Mouse (Mus musculus): Measurements from ENCODE around the gene Trnt1. TPM values are rescaled to one million over a fixed set of nuclear protein-coding genes. Genes with fewer than 3 reads are reported as not detected.

Trnt1 gene
- total RNA-seq, 2 experiments from 2014 or later = 19.9 to 20.6 TPM

DNA sequence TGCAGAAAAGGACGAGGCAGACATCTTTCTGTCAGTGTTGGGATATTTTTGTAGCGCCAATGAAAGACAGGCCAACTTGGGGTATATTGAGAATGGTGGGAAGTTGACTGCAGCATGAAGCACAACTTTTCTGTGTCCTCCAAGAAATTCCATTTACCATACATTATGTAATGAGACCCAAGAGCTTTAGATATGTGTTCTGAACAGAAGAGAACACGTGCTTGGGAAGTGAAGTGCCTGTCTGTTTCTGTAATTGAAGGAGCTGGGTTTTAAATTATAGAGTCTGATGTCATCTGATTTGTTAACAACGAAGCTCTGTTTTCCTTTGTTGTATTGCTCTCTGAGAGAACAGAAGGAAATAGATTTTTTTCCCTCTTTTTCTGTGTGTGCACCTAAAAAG lies 1.1 kb downstream of the Trnt1 start:
- DNase-seq = no peak

DNA sequence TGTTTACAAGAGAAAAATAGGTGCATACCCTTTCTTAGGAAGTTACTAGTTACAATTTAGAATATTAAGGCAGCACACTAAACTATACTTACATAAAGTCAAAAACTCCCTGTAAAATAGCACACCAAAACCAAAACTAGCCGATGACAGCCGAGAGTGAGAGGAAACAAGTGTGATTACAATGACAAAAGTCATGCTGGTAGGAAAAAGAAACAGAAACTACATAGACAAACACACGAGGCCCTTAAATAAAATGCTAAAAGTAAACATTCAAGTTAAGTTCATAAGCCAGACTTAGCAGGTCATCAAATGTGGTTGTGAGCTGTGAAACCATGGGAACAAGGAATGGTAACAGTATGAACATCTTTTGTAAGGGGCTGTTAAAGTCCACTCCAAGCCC lies 18.2 kb downstream of the Trnt1 start:
- DNase-seq = no peak

DNA sequence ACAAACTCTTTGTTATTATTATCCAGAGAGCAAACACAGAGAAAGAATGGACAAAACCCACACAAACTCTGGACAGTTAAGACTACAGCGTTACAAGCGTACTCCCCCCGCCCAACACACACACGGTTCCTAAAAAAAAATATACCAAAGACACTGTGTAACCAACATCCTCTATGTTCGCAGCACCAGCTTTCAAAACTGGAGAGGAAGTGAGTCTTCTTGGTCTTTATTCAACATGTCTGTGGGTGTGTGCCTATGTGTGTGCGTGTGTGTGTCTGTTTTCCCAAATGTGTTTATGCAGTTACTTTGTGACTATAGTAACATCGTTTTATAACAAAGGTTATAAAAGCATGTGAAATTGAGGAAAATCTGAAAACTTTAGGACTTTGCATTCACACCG lies 22.5 kb downstream of the Trnt1 start:
- no peak for DNase-seq

DNA sequence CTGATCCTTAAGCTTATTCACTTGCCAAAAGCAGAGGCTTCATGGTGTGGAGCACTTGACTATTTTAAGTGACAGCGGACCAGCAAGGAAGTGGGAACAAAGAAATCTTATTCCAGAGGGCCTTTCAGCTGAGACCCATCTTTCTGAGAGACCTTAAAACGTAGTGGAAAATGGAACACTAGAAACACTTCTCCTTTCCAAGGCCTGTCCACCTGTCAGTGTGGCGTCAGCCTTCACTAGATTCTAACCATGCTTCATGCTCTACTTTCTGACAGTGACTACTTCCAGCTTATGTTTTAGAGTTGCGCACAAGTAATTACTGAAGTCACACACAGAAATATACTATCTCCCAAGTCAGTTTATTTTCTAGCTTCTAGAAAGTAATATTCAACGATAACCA lies 23.6 kb downstream of the Trnt1 start:
- no peak for DNase-seq

DNA sequence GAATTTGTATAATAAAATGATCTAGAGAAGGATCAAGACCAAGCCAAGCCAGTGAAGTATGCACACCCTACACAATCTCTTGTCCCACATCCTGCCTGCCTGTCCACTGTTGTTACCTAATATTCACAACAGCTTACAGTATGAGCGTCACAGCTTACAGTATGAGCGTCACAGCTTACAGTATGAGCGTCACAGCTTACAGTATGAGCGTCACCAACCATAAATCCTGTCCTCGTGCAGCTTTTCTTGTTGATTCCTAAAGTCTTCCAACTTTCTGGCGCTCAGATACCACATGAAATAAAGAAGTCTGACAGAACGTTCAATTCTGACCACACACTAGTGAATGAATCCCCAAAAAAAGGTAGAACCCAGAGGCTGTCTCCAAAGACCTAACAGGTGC lies 24.2 kb downstream of the Trnt1 start:
- no peak for DNase-seq

DNA sequence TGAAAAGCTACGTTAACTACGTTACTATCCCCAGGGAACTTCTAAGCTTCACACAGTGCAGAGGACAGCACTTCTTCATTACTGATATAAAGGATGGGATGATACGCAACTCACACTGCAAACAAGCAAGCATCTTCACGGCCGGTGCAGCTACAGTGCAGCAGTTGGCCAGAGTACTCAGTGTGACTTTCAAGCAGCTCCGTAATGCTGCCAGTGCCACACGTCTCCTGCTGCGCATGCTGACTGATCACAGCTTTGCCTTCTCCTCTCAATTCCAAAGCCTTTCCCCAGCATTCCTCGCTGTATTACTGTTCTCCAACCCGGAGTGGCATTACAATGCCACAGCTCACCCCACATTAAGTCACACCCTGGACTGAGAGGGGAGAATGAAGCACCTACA lies 24.7 kb downstream of the Trnt1 start:
- no peak for DNase-seq

- no peak for DNase-seq
These were observed 25.3 kb downstream of the Trnt1 start for GRCm38 (mm10) chr6:106794094-106794814.

GRCm38 (mm10) chr6:106799333-106800226 lies 30.7 kb downstream of the Trnt1 start, which contains the start of gene Crbn:
TSS of gene Crbn (minus strand) at chr6:106800077.
- peak; percentile 87 for DNase-seq

- DNase-seq = no peak
These were observed 31.3 kb downstream of the Trnt1 start for GRCm38 (mm10) chr6:106800227-106800557.

- no peak for DNase-seq
These were observed 36.0 kb downstream of the Trnt1 start for GRCm38 (mm10) chr6:106804904-106805303.

- no peak for DNase-seq
These were observed 40.2 kb downstream of the Trnt1 start for GRCm38 (mm10) chr6:106809161-106809560.

DNA sequence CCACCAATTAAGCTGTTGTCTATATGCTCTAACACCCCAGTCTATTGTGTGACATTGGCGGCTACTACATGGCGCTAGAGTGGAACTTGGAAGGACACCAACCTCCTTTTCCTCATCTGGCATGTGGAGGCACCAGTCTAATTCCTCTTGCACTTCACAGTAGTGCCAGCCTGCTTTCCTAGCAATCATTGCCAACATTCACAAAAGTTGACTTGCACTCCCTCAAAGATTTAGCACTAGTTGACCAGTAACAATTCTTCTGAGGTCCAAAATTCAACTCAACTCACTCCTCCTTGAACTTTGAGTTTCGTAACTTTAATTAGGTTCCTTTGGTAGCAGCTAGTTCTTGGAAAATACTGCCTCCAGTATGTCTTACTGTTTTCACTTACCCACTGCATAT lies 41.8 kb downstream of the Trnt1 start:
- no peak for DNase-seq

GRCm38 (mm10) chr6:106819246-106819645 lies 50.3 kb downstream of the Trnt1 start:
- no peak for DNase-seq

DNA sequence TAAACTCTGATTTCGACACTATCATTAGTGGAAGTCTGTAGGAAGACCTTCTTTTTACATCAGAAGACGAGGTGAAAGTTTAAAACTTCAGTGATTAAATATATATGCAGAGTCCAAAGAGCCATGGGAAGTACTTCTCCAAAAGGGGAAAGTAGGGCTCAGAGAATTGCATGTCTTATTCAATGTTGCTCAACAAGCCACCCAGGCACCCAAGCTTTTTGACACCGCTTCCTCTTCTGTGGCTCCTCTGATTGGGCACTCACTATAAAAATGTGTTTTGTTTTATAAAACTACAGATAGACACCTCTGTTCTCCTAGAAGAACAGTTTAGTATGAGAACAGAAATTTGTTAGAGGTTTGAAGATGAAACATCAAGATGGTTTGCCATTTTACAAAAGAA lies 51.0 kb downstream of the Trnt1 start:
- no peak for DNase-seq

DNA sequence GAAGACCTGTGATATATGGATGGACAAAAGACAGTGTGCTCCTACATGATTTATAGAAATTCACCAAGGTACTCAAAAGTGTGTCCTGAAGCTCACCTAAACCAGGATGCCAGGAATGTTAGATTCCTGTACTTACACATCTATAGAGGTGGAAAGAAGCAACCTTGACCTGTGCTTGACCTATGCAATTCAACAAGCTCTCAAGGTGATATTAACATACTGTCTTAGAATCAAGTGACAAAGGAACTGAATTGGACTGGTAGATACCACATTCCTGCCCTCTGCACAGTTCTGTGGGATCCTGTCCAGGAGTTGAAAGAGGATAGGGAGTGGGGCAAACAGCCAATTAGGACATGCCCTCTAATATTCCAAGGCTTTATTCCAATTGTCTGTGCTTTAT lies 51.6 kb downstream of the Trnt1 start:
- no peak for DNase-seq

DNA sequence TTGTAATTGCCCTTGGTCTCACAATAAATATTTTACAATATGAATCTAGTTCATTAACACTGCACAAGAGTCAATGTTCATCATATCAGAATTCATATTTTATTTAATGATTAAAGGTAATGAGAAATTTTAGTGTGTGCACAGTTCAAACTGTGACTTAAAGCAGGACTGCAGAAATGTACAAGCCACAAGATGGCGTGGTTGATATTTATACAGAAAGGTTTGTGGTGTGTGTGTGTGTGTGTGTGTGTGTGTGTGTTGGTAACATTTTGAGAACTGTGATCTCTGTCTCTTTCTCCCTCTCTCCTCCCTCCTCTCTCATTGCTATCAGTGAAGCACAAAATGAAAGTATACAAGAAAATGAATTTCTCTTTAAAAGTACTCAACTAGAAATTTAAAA lies 53.4 kb downstream of the Trnt1 start:
- DNase-seq = no peak

Other genes with a start within 250 kb of the Trnt1 start
- not detected for gene Il5ra, start 20.1 kb upstream of the Trnt1 start, total RNA-seq (2021)
- 10 to 100 TPM; 33.6 to 36.4 TPM for gene Crbn, start 31.0 kb downstream of the Trnt1 start, total RNA-seq (2021)